Mouse (Mus musculus) layer of hippocampus, adult 18-20 months (tissue): ENCODE data around the gene Edar. TPM values are rescaled to one million over a fixed set of nuclear protein-coding genes. Genes with fewer than 3 reads are reported as not detected.
"Not testable (repeated sequence)": the region's sequence is repeated elsewhere in the genome, so short reads cannot be mapped to it uniquely, and the experiment has no call there.

Source experiments
- DNase-seq, 2 experiments: peaks; one replicate each; pipeline ENCODE4 v3.0.0; 2022; ENCODE audit warnings: low spot score in 2 of 2
- long read RNA-seq: library from polyadenylated mRNA; stranded (forward); transcript quantifications from one replicate; pipeline ENCODE4 v2.0.0, GENCODE M21; 2021
- total RNA-seq, 2 experiments: library from RNA; stranded (reverse); gene quantifications; 2 replicates each; pipeline ENCODE4 v1.2.3; 2021

Gene Edar
- not detected for total RNA-seq
- long read RNA-seq, partial matches to known transcripts = 0 of 1 reads
- long read RNA-seq, other reads (novel, unspliced or antisense) = 1 of 1 reads

- peak in 1 of 2 experiments; percentile 70 for DNase-seq
Observed at GRCm38 (mm10) chr10:58675533-58675932, at the start of gene Edar. Gene Edar, minus strand, starts transcription at chr10:58675654.

DNA sequence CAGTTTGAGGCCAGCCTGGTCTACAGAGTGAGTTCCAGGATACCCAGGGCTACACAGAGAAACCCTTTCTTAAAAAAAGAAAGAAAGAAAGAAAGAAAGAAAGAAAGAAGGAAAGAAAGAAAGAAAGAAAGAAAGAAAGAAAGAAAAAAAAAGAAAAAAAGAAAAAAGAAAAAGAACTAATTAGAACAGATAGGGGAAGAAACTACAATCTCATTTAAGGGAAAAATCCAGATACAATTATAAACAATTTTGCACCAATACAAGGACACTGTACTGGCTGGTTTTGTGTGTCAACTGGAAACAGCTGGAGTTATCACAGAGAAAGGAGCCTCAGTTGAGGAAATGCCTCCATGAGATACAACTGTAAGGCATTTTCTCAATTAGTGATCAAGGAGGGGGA is 42.7 kb upstream of the Edar start, which contains the start of gene Gm17542:
Gene Gm17542 (minus strand): TSS at position 101 of the 400 bp plus-strand sequence.
- not testable (repeated sequence) for DNase-seq

- DNase-seq = no peak
Observed at GRCm38 (mm10) chr10:58714789-58715148, 39.3 kb upstream of the Edar start.

DNA sequence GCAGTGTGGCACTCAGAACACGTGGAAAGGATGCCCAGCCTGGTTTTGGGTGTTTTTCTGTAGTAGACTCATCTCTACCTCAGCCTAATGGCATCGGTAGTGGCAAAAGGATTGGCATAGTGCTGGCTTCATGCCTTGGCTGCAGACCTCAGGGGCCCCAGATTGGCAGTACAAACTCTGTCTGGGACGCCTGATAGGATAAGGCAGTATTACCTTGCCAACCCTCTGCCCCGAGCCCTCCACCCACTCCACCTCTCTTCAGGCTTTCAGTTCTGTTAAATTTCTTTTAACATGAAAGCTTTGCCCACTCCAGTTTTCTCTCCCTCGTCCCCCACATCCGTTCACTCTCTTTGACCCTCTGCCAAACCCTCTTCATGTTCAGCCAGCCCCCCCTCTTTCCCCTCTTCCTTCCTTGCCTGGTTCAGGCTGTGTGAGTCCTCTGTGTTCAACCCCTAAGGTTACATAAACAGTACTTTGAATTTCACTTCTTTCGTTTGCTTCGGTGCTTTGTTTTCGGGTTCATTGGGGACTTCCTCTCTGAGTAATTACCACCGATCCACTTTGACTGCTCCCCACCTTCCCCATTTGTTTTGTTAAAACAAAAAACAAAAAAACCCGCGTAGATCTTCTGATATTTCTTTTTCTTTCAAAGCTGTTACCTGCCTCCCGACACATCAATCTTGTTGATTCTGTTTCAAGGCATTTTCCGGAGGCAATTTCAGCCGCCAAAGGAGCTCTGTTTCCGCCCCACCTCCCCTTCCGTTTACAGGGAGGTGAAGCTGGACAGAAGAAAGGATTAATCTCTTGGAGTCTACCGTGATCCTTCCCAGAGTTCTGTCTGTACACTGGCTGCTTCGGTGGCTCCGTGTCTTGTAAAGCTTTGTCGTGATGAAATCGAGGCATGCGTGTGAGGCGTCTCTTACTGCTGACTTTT is 38.7 kb upstream of the Edar start:
- peak in 1 of 2 experiments; percentile 5 for DNase-seq

DNA sequence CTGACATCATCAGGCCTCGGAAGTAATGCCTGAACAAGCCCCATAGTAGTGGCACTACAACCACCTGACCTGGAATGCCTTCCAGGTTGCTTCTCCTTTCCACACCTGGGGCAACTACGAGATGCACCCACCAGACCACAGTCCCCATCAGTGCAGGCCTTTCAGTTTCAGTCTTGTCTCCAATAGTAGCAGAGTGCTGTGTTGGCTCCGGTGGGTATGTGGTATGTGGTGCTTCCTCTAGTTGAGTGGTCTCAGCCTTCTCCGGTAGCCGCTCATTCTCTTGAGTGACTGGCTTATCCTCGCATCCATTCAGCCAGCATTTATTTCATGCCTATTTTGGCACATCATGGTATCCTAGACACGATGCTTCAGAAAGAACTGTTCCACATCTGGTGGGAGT is 37.8 kb upstream of the Edar start:
- no peak for DNase-seq

DNA sequence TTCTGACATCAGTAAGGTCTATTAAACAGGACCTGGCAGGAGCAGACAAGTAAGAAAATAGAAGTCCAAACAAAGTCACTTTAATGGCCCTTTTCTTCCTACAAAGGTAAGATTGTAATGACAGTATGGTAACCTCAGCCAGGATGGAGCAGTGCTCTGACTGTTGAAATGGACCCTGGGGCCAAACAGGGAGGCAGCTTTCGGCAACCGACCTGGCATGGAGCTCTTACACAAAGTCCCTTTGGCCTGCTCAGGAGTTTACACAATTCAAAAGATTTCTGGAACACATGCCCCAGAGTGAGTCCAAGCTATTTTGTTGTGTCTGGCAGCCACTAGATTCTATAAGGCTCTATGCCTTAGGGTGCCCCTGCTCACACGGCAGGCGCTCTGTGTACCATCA is 33.6 kb upstream of the Edar start:
- DNase-seq = no peak

DNA sequence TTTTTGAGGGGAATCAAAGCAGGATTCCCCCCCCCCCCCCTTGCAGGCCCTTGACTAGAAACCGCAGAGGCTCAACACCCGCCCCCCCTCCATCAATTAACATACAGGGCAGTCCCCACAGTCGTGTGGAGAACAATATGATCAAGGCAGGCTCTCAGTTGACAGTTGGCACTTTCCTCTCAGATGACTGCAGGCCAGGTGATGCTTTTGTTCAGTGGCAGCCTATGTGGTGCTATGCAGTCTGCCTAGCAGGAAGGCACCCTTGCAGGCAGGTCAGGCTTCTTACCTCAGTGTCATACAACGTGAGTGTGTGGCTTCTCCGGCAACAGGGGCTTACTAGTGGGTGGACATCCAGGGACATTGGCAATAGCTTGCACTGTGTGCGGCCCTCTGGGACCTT is 25.1 kb upstream of the Edar start:
- no peak for DNase-seq

DNA sequence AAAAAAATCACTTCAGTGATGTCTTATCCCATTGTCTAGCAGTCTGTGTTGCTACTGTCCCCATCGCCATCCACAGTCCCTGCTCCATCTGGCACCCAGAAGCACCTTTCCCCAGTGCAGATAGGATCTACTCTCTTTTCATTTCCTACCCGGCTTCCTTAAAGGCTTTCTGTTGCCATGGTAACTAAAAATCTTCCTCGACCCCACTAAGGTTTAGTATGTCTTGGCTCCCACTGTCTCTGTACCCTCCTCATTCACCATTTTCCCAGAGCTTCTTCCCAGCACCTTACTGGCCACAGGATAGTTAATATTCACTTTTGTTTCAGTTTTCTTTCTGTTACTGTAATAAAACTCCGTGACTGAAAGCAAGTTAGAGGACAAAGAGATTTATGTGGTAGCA is 24.7 kb upstream of the Edar start:
- DNase-seq = no peak

GRCm38 (mm10) chr10:58698955-58699354 is 23.5 kb upstream of the Edar start:
- no peak for DNase-seq

DNA sequence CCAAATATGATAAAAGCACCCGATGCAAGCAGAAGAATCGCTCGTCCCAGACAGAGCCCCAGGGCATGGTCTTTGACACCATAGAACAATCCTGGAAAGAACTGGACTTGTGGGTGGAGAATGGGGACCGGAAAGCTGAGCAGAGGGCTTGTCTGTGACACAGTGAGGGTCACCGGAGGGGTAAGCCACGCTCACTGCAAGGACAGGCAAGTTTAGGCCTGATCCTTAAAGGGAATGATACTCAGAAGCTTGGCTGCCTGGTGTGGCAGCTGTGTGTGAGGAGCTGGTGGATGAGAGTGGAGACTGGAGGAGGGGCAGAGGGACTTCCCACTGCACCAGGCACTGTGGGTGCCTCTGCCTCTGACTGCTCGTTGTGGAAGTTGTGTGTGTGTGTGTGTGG is 15.6 kb upstream of the Edar start:
- no peak for DNase-seq

GRCm38 (mm10) chr10:58679298-58679697 is 3.8 kb upstream of the Edar start:
- no peak for DNase-seq

- DNase-seq = peak; percentile 45 to 84
Observed at GRCm38 (mm10) chr10:58673278-58674061, 2.0 kb downstream of the Edar start.

- no peak for DNase-seq
Observed at GRCm38 (mm10) chr10:58672557-58673277, 2.7 kb downstream of the Edar start.

DNA sequence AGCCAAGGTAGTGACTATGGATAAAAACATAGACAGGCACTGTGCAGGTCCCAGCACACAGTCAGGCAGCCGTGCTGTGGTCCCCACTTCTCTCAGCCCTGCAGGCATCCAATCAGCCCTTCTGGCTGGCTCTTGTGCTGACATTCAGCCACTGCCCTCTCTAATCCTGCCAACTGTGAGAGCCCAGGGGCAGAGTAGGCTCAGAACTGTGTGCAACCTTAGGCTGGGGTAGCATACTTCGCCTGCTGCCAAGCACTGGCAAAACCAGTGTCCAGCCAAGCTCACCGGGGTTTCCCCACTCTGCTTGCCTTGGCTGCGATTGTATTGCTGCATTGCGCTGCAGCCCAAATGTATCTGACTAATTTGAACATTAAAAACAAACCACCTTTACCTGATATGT is 11.6 kb downstream of the Edar start:
- DNase-seq = peak in 1 of 2 experiments; percentile 12

- no peak for DNase-seq
Observed at GRCm38 (mm10) chr10:58663417-58663816, 12.0 kb downstream of the Edar start.

DNA sequence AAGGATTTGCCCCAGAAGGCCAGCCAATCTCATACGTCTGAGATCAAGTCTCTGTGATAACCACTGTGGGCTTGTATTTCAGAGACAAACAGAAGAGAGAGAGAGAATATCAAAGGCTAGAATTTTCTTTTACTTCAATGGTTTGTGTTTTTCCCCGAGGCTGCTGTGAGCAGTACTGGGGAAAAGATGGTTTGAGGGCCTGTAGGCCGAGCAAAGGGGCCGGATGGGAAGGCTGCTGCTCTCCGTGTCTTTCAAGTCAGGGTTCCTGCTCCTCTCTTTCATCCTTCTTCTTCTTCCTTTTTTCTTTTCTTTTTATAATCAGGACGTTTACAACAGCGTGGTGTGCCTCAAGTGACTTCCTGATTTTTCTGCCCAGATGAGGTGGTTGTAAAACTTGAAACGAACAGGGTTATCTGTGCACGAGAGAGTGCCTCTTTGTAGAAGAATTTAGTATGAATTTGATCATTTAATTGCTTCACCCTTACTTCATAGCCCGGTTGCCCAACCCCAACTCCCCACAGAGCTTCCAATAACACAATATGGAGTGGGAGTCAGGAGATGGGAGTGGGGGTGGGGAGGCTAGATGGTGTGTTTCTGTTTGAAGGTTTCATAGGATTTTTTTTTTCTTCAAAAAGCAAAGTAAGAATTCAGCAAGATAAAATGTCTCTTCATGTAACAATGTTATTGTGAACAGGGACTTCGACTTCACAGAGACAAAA is 16.0 kb downstream of the Edar start:
- DNase-seq = no peak

DNA sequence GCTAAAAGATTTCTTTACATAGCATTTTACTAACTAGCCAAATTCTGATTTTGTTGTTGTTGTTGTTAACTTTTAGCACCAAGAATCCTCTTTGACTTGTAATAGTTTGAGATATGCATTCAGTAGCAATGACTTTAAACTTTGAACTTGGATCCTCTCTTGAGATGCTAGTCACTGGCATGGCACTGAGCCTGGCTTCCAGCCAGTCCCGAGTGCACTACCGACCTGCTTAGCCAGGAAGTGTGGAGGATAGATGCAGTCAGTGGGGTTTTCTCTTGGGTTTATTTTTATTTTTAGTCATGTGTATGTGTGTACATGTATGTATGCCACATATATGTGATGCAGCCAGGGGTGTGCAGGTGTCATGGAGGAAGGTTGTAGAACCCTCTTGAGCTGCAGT is 17.7 kb downstream of the Edar start:
- no peak for DNase-seq

DNA sequence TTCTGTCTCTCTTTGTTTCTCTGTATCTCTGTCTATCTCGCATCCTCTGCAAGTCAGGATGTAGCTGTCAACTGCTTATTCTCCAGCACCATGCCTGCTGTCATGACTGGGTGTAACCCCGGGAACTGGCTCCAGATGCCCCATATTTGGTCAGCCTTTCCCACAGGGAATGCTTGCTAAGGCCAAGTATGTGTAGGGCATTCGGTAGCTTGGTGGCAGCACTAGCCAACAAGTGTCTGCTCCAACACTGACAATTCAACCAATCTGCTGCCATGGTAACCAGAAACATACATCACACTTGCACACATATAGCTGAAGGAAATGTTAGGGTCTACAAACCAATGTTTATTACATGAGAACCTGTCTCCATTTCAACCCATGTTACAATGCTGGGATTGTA is 21.8 kb downstream of the Edar start:
- no peak for DNase-seq

DNA sequence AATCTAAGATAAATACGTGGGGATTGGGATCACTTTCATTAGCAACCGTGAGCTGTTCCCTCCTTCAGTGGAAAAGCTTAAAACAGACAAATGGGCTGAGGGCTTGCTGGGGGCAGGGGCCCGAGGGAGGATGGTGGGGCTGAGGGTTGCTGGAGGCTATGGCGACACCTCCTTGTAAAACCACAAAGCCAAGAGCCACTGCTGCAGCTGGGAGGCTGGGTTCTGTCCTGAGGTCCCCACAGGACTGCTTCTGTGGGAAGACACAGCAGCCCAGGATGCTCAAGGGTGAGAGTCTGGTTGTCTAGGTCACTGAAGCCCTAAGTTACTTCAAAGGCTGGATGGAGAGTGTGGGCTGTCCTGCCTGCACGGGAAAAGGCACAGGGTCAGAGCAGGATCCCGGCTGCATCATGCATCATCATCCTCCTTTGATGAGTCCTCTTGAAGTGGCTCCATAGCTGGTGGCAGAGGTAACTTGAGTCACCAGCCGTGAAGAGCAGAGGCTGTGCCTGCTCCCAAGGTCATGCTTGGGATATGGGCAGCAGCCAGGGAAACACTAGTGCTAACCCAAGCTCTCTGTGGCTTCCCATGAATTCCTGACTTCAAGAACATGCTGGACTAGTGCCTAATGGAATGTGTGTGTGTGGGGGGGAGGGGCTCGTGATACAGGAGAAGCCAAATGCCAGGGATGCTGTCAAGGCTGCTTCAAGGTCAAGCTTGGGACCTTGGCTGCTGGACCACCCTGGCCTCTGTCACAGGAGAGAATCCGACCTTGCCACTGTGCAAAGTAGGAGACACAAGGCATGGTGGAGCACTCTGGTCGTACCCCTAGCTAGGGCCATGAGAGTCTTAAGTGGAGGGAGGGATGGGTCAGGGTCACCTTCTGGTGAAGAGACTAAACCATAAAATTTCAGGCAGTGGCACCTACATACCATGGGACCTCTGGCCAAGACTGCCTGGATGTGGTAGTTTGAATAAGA is 22.7 kb downstream of the Edar start:
- no peak for DNase-seq

- DNase-seq = no peak
Observed at GRCm38 (mm10) chr10:58652045-58652417, 23.4 kb downstream of the Edar start.
